Mouse (Mus musculus) limb, embryonic 14.5 days (tissue): ENCODE data around the gene C1qc. TPM values are rescaled to one million over a fixed set of nuclear protein-coding genes. Genes with fewer than 3 reads are reported as not detected.

Experiments used
- ATAC-seq: fragments of 200-750 bp; cut with Nextera tagmentation; 2 replicates; pipeline ENCODE4 v1.8.0; 2017; ENCODE audit warnings: low read depth, moderate number of reproducible peaks, moderate TSS enrichment; ENCODE audit not compliant: low FRiP score
- DNase-seq: peaks from one replicate; pipeline ENCODE4 v3.0.0-alpha.2; 2015; ENCODE audit warnings: low spot score
- H3K27ac ChIP-seq: fragments of 300-500 bp; sonication (generic); replicated peaks from 2 replicates; pipeline ENCODE4 v1.5.1; 2014; ENCODE audit warnings: low read depth, mild to moderate bottlenecking, low read length, moderate library complexity, mixed read lengths
- H3K27me3 ChIP-seq: fragments of 300-500 bp; sonication (generic); 2 replicates; pipeline ENCODE4 v1.6.1; 2014; ENCODE audit warnings: low read length, mixed read lengths; ENCODE audit not compliant: control insufficient read depth, insufficient read depth
- H3K36me3 ChIP-seq: fragments of 300-500 bp; sonication (generic); 2 replicates; pipeline ENCODE4 v1.6.1; 2014; ENCODE audit warnings: mild to moderate bottlenecking, low read length, moderate library complexity, mixed read lengths; ENCODE audit not compliant: control insufficient read depth, insufficient read depth
- H3K4me1 ChIP-seq: fragments of 300-500 bp; sonication (generic); 2 replicates; pipeline ENCODE4 v1.6.1; 2014; ENCODE audit warnings: antibody characterized with exemption, low read length, mixed read lengths; ENCODE audit not compliant: control insufficient read depth, insufficient read depth
- H3K4me2 ChIP-seq: fragments of 300-500 bp; sonication (generic); replicated peaks from 2 replicates; pipeline ENCODE4 v1.6.1; 2014; ENCODE audit warnings: low read depth, mild to moderate bottlenecking, low read length, moderate library complexity; ENCODE audit not compliant: severe bottlenecking
- H3K4me3 ChIP-seq: fragments of 300-500 bp; sonication (generic); replicated peaks from 2 replicates; pipeline ENCODE4 v1.5.1; 2014; ENCODE audit warnings: low read length
- H3K9ac ChIP-seq: fragments of 300-500 bp; sonication (generic); 2 replicates; pipeline ENCODE4 v1.6.1; 2014; ENCODE audit warnings: mild to moderate bottlenecking, low read depth, low read length, moderate library complexity; ENCODE audit not compliant: severe bottlenecking
- H3K9me3 ChIP-seq: fragments of 300-500 bp; sonication (generic); 2 replicates; pipeline ENCODE4 v1.6.1; 2016; ENCODE audit warnings: low read length; ENCODE audit not compliant: control insufficient read depth
- POLR2A ChIP-seq: fragments of 200-500 bp; IDR thresholded peaks from 2 replicates; pipeline ENCODE4 v1.8.0; 2012; ENCODE audit warnings: inconsistent platforms, mild to moderate bottlenecking, moderate library complexity, borderline replicate concordance; ENCODE audit not compliant: insufficient read depth, insufficient read length; ENCODE audit errors: extremely low read depth
- WGBS: fragments of 180-500 bp; shearing (Covaris S2); extraction: QIAGEN DNeasy Blood & Tissue Kit; methylation state at CpG from one replicate; pipeline ENCODE4 v1.1.7; 2014; 5-methylcytosine and 5-hydroxymethylcytosine counted together
- polyA plus RNA-seq, 2 experiments: library from polyadenylated mRNA; depleted of rRNA in 1 of 2; stranded (reverse) in 1 of 2; unstranded in 1 of 2; fragments of >200 nt; fragmentation: Nextera tagmentation in 1 of 2; extraction: Ambion mirVana in 1 of 2; gene quantifications; 2 replicates each; pipeline versions ENCODE4 v1.2.1 to v1.2.3; 2012 to 2014

C1qc gene
- polyA plus RNA-seq, 2 experiments, result 36.7 to 40.5 TPM

DNA sequence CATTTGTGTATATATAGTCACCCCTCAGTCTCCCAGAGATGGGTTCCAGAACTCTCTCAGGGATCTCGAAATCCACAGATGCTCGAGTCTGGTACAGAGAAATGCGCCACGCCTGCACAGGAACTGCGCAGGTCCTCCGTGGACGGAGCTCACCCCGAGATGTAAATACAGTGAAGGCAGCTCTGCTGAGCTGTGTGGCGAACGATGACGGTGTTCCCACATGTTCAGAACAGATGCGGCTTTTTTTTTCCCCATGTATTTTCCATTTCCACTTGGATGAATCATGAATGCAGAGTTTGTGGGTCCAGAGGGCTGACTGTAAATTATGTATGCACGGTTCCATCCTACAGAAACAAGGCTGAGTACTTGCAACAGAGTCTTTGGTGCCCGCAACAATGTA is 17.9 kb downstream of the C1qc start:
- no peak overlapping the region for H3K4me3 ChIP-seq
- WGBS, result 81% methylated on average over 14 of the region's 14 CpGs
- no peaks in the 10 kb centered on the region for H3K4me1 ChIP-seq
- H3K4me2 ChIP-seq, result no peak overlapping the region
- no peaks in the 10 kb centered on the region for H3K36me3 ChIP-seq
- ATAC-seq (no peak), DNase-seq (no peak)
- no peak for TF ChIP-seq POLR2A
- no peak overlapping the region for H3K27ac ChIP-seq
- no peaks in the 10 kb centered on the region for H3K27me3 ChIP-seq
- H3K9me3 ChIP-seq, result no peaks in the 10 kb centered on the region
- H3K9ac ChIP-seq, result no peak overlapping the region

- 83% methylated on average over 6 of the region's 6 CpGs for WGBS
Observed at GRCm38 (mm10) chr4:136868371-136868770, 24.5 kb downstream of the C1qc start.

GRCm38 (mm10) chr4:136867690-136868345 is 25.0 kb downstream of the C1qc start:
- Histone ChIP-seq H3K9ac (no peak overlapping the region), H3K4me2 (no peak overlapping the region), H3K4me1 (peaks cover 9% of the 10 kb centered on the region), H3K27me3 (no peaks in the 10 kb centered on the region), H3K9me3 (no peaks in the 10 kb centered on the region), H3K27ac (no peak overlapping the region), H3K4me3 (no peak overlapping the region), H3K36me3 (no peaks in the 10 kb centered on the region)
- no peak for ATAC-seq
- DNase-seq, result no peak
- no peak for TF ChIP-seq POLR2A
- WGBS, result 8% methylated on average over 12 of the region's 12 CpGs

More at GRCm38 (mm10) chr4:136868371-136868770, 24.5 kb downstream of the C1qc start:
- DNase-seq (no peak), ATAC-seq (no peak)
- H3K4me2 ChIP-seq, result no peak overlapping the region
- no peak overlapping the region for H3K9ac ChIP-seq
- H3K36me3 ChIP-seq, result no peaks in the 10 kb centered on the region
- no peak overlapping the region for H3K4me3 ChIP-seq
- H3K27ac ChIP-seq, result no peak overlapping the region
- H3K4me1 ChIP-seq, result peaks cover 9% of the 10 kb centered on the region
- H3K9me3 ChIP-seq, result no peaks in the 10 kb centered on the region
- H3K27me3 ChIP-seq, result no peaks in the 10 kb centered on the region
- TF ChIP-seq POLR2A, result no peak

DNA sequence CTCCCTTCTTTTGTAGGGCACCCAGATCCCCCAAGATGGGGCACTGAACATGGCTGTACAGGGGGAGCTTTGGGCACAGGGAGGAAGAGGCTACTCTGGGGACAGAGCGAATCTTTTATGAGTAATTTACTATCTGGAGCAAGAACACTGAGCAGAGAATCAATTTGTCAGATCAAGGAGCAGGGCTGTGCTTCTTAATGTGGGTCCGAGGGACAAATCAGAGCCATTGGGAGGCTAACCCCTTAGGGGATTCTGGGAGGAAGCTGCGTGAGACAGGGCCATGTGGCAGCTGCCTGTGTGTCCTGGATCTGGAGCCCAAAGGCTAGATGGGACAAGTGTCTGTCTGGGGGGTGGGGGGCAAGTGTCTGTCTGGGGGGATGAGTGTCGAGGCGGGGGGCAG is 27.3 kb downstream of the C1qc start:
- H3K4me1 ChIP-seq, result peaks cover 9% of the 10 kb centered on the region
- DNase-seq, result no peak
- no peak overlapping the region for H3K4me3 ChIP-seq
- no peak overlapping the region for H3K9ac ChIP-seq
- H3K9me3 ChIP-seq, result no peaks in the 10 kb centered on the region
- no peak overlapping the region for H3K27ac ChIP-seq
- no peak overlapping the region for H3K4me2 ChIP-seq
- TF ChIP-seq POLR2A, result no peak
- no peak for ATAC-seq
- 55% methylated on average over 5 of the region's 5 CpGs for WGBS
- no peaks in the 10 kb centered on the region for H3K36me3 ChIP-seq
- no peaks in the 10 kb centered on the region for H3K27me3 ChIP-seq

- peaks cover 9% of the 10 kb centered on the region for H3K4me1 ChIP-seq
- ATAC-seq (no peak), DNase-seq (no peak)
- no peak overlapping the region for H3K27ac ChIP-seq
- H3K36me3 ChIP-seq, result no peaks in the 10 kb centered on the region
- no peak overlapping the region for H3K4me2 ChIP-seq
- no peaks in the 10 kb centered on the region for H3K27me3 ChIP-seq
- no peak overlapping the region for H3K4me3 ChIP-seq
- no peak for TF ChIP-seq POLR2A
- H3K9ac ChIP-seq, result no peak overlapping the region
- no peaks in the 10 kb centered on the region for H3K9me3 ChIP-seq
- 8% methylated on average over 15 of the region's 15 CpGs for WGBS
Observed at GRCm38 (mm10) chr4:136864751-136865470, 28.0 kb downstream of the C1qc start.
